Mouse (Mus musculus): Measurements from ENCODE around the gene Prkra.

Prkra gene

GRCm38 (mm10) chr2:76647883-76648570, at the start of gene Prkra, which contains the start of gene Pjvk:
Prkra (minus strand) TSS chr2:76648015.
Pjvk (plus strand) TSS chr2:76648476.
- DNase-seq (ENCODE audit: low spot score in 2 of 2) = peak; percentile 92 to 94

DNA sequence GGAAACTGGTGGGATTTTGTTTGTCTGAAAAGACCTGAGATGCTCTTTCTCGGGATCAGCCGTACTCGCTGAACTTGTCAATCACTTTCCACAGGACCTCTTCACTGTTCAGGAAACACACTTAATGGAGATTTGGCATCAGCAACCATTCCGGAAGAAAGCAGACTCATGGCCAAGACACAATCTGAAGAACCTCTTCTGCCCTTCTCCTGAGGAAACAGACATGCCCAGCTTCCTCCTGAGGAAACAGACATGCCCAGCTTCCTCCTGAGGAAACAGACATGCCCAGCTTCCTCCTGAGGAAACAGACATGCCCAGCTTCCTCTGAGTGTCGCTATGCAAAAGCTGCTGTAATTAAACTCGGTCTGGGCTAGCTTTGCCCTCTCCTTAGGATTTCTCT, 47.5 kb upstream of the Prkra start:
- no peak for DNase-seq (ENCODE audit: low spot score in 2 of 2)

DNA sequence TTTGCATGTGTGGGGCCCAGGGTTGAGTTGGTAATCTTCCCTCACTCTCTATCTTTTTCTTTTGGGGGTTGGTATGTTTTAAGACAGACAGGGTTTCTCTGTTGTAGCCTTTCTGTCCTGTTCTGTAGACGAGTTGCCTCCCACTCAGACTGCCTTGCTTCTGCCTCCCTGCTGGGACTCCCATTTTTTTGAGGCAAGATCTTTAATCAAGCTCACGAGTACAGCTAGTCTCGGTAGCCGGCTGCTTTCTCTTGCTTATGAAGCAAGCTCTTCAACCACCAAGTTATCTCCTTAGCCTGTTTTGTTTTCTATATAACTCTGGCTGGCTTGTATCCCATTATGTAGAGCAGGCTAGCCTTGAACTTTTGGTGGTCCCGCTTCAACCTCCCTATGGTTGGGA, 46.0 kb upstream of the Prkra start:
- DNase-seq (ENCODE audit: low spot score in 2 of 2) = no peak

DNA sequence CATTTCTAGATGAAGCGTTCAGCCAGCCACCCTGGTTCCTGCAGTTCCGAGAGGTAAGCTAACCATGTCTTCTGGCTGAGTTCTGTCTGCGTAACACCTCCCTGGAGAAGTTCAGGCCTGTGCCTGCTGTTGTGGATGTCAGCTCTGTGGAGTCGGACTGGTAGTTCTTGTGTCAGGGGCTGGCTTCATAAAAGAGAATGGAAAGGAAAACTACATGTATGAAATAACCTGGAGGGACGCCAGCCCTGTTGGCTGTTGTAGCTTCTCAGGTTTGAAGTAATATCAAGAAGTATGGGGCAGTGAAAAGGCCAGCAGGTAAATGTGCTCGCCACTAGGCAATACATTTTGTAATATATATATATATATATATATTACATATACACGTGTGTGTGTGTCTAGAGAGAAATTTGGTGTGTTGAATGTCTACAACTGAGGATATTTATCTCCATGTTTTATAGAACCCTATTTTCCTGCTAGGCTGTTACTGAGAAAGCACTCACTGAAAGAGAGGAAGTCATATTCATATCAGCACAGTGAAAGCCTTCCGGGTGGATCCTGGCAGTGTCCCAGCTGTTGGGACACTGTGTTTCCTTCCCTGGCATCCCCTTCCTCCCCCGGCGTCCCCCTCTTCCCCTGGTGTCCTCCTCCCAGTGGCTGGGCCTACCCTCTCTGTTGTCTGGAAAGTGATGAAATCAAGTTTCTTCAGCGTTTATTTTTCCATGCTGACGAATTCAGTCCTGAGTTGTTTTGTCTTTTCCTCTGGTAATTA, 42.8 kb upstream of the Prkra start:
- DNase-seq (ENCODE audit: low spot score in 2 of 2) = no peak

GRCm38 (mm10) chr2:76688162-76688561, 40.3 kb upstream of the Prkra start:
- no peak for DNase-seq (ENCODE audit: low spot score in 2 of 2)

GRCm38 (mm10) chr2:76687608-76688007, 39.8 kb upstream of the Prkra start:
- DNase-seq (ENCODE audit: low spot score in 2 of 2) = no peak

DNA sequence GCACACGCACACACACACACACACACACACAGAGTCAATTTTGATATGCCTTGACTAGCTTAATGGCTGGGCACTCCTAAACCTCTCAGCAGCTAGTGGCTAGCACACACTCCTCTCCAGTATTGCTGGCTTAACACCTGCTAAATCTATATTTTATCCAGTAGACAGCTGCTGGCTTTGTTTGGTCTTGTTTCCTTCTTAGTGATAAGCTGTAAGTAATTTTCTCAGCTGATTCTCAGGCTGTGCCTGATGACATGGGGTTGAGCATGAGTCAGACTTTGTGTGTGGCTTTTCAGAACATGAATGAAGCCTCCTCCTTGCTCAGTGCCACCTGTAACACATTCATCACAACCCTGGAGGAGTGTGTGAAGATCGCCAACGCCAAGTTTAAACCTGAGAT, 39.2 kb upstream of the Prkra start:
- DNase-seq (ENCODE audit: low spot score in 2 of 2) = peak in 1 of 2 experiments; percentile 22

GRCm38 (mm10) chr2:76682301-76682700, 34.5 kb upstream of the Prkra start:
- DNase-seq (ENCODE audit: low spot score in 2 of 2) = no peak

GRCm38 (mm10) chr2:76676401-76677226, 28.8 kb upstream of the Prkra start:
- DNase-seq (ENCODE audit: low spot score in 2 of 2) = no peak

DNA sequence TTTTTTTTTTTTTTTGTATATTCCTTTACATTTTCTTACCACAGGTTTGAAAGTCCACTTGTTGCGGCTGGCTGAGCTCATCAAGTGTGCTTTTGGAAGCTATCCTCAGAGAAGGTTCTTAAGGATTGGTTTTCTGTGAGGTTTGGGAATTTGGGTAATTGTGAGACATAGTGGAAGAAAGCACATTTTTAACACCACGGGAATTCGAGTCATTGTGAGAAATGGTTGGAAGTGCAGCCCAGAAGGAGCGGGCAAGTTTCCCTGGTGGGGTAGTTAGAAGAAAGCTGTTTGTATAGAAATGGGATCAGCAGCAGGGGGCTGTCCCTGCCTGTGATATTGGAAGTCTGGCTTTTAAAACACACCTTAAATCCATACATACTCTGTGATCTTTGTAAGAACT, 28.1 kb upstream of the Prkra start:
- no peak for DNase-seq (ENCODE audit: low spot score in 2 of 2)

DNA sequence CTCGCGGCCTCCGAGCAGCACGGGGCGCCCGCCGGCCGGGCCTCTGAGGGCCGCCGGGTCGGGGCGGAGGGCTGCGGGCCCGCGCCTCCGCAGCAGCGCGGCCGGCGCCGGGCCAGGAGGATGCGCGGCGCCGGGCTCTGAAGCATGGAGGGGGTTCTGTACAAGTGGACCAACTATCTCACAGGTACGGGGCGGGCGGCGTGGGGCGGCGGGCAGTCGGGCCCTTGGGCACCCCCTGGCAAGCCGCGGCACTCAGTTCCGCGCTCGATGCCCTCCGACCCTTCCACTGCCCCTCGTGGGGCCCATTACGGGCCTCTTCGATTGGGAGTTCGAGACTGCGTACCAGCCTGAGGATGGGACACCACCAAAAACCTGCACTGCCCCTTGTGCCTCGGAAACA, 27.6 kb upstream of the Prkra start:
- DNase-seq (ENCODE audit: low spot score in 2 of 2) = no peak

DNA sequence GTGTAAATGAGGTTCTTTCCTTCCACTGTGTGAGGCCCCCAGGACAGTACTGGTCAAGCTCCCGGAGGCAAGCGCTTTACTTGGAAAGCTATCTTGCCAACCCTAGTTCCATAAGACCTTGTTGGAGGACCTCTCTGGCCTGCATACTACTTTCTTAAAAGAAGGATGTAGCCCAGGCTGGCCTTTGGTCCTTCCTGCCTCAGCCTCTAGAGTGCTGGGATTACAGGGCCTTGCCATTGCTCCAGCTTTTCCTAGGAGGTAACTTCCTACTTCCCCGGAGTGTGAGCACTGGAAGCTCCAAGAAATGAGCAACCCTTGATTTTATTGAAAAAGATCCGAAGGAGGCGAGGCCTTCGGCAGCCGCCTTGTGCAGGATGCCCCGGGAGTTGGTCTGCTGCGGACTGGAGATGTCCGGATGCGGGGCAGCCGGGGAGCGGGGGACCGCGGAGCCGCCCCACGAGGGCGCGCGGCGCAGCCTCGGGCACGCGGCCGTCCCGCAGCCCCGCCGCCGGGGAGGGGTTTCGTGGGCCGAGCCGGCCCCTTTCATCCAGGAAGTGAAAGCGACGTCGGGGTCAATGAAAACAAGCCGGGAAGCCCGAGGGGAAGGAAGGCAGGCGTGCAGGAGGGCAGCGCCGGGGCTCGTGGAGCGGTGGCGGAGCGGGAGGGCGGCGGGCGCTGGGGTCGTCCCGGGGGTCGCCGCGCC, 27.1 kb upstream of the Prkra start, which contains the start of gene Plekha3:
Plekha3 (plus strand) TSS at position 557 of the 703 bp plus-strand sequence.
- peak; percentile 79 to 80 for DNase-seq (ENCODE audit: low spot score in 2 of 2)

- no peak for DNase-seq (ENCODE audit: low spot score in 2 of 2)
Observed at GRCm38 (mm10) chr2:76673472-76674081, 25.8 kb upstream of the Prkra start.

GRCm38 (mm10) chr2:76672966-76673392, 25.2 kb upstream of the Prkra start, which contains the start of gene Fkbp7:
Fkbp7 (minus strand) TSS chr2:76673116.
- DNase-seq (ENCODE audit: low spot score in 2 of 2) = peak; percentile 83 to 88

DNA sequence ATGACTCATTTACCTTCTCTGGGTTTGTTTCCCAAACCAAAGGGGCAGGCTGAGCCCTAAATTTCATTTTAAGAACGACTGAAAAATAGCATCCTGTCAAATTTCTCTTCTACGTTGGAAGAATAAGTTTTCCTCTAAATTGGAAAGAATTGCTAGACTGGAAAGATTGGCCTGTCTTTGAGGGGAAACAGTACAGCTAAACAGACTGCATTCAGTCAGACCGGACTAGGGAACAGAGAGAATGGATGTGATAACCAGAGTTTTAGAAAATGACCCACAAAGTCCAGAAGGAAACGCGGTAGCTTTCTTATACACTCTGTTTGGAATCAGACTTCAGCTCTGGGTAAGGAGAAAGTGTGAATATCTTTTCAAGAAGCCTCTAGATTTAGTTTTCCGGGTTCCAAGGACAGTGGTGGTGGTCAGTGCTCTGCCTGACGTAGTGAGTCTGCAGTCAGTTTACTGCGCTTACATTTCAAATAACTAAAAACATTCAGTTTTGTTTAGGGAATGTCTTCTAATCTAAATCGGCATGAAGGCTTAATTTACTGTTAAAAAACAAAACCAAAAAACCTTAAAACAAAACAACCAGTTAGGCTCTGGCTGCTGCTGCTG, 24.4 kb upstream of the Prkra start:
- DNase-seq (ENCODE audit: low spot score in 2 of 2) = no peak

- DNase-seq (ENCODE audit: low spot score in 2 of 2) = no peak
Observed at GRCm38 (mm10) chr2:76671641-76672040, 23.8 kb upstream of the Prkra start.

DNA sequence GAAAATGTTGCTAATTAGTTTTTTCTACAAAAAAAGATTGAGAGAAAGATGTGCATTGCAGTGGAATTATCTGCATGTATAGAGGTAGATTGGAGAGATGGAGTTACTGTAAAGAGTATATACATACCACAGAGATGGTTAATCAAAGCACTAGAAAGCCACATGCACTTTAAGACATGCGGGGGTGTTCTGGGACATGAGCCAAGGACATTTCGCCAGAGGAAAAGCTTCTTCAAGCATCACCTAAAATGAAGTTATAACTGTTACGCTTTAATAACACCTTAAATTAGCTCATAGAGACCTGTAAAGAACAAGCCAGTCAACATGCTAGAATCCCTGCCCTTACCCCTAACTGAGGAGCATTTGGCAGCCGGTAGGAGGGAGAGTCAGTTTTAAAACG, 19.4 kb upstream of the Prkra start:
- no peak for DNase-seq (ENCODE audit: low spot score in 2 of 2)

DNA sequence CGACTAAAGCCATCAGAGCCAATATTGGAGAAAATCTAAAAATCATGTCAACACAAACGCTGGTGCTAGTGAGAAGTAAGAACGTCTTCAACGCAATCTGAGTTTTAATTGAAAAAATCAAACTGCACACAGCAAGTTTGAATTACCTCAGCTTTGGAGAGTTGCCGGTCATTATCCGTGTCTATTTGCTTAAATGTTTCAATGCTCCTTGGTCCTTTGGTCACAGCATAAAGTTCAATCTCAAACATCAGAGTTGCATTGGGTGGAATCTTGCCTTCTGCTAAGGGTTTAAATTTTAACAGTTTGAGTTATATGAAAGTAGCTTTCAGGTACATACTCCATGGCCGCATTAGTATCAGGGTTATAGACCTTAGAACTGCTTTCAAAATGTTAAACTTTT, 17.7 kb upstream of the Prkra start:
- DNase-seq (ENCODE audit: low spot score in 2 of 2) = no peak

DNA sequence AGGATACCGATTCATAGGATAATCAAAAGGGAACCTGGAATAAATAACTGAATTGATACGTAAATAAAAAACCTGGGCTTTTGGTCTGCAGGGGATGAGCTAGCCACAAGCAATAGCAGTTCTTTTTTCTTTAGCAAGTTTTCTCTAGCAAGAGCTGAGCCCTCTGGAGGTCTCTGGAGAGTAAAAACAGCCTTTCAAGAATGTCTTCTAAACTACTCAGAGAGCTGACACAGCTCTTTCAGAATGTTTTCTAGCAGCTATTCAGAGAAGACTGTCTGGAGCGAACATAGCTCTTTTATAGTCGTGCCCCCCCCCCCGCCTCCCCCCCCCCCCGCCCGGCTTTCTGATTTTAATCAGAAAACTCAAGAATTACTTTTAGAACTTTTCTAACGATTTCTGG, 11.6 kb upstream of the Prkra start:
- DNase-seq (ENCODE audit: low spot score in 2 of 2) = no peak

GRCm38 (mm10) chr2:76658551-76658950, 10.7 kb upstream of the Prkra start:
- DNase-seq (ENCODE audit: low spot score in 2 of 2) = no peak

DNA sequence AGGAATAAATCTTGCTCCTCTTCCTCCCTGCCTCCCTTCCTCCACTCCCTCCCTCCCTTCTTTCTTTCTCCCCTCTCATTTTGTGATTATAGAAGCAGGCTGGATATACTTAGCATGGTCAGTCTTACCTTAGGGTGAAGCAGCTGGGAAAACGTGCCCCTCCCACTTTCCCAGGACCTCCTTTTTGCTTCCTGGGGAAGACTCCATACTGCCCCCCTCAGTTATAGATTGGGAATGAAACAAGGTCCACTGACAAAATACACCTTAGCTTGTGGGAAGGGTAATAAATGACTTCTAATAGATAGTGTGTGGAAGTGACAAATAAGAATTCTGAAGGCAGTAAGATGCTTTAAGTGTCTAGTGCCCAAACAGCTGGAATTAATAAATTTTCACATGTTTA, 8.2 kb upstream of the Prkra start:
- no peak for DNase-seq (ENCODE audit: low spot score in 2 of 2)

All from right cerebral cortex, adult 2 months (tissue).